Mouse (Mus musculus) spleen, adult 2 months (tissue): ENCODE measurements around the gene Rpgrip1. TPM values are rescaled to one million over a fixed set of nuclear protein-coding genes. Genes with fewer than 3 reads are reported as not detected.

ENCODE experiments used
- DNase-seq, 2 experiments: peaks; one replicate each; pipeline versions ENCODE4 v3.0.0 to v3.0.0-alpha.2; 2012 to 2021; ENCODE audit warnings: low spot score in 2 of 2, low read depth in 1 of 2
- H3K27ac ChIP-seq: fragments of 200-500 bp; 2 replicates; pipeline ENCODE4 v1.5.1; 2012; ENCODE audit warnings: low read length, inconsistent platforms; ENCODE audit not compliant: insufficient read depth
- H3K27me3 ChIP-seq: fragments of 200-500 bp; 2 replicates; pipeline ENCODE4 v1.6.1; 2012; ENCODE audit warnings: mild to moderate bottlenecking, moderate library complexity, low read length, inconsistent platforms; ENCODE audit not compliant: control insufficient read depth, insufficient read depth
- H3K36me3 ChIP-seq: fragments of 200-500 bp; 2 replicates; pipeline ENCODE4 v1.6.1; 2012; ENCODE audit warnings: mild to moderate bottlenecking, low read length, inconsistent platforms; ENCODE audit not compliant: control insufficient read depth, insufficient read depth
- H3K4me1 ChIP-seq: fragments of 200-500 bp; 2 replicates; pipeline ENCODE4 v1.6.1; 2011; ENCODE audit warnings: inconsistent platforms; ENCODE audit not compliant: control insufficient read depth, insufficient read depth, insufficient read length
- H3K4me3 ChIP-seq: fragments of 200-500 bp; 2 replicates; pipeline ENCODE4 v1.5.1; 2011; ENCODE audit warnings: mild to moderate bottlenecking, inconsistent platforms; ENCODE audit not compliant: insufficient read depth, insufficient read length; ENCODE audit errors: extremely low read depth
- CTCF ChIP-seq: fragments of 200-500 bp; IDR thresholded peaks from 2 replicates; pipeline ENCODE4 v1.5.1; 2011; ENCODE audit warnings: mild to moderate bottlenecking, inconsistent platforms; ENCODE audit not compliant: insufficient read depth, insufficient read length, insufficient replicate concordance; ENCODE audit errors: extremely low read depth
- POLR2A ChIP-seq: fragments of 200-500 bp; IDR thresholded peaks from 2 replicates; pipeline ENCODE4 v1.6.1; 2011; ENCODE audit warnings: low read depth, low read length, inconsistent platforms
- WGBS: fragments of 180-500 bp; shearing (Covaris S2); methylation state at CpG from one replicate; pipeline ENCODE4 v1.1.7; 2018; 5-methylcytosine and 5-hydroxymethylcytosine counted together
- polyA plus RNA-seq: library from polyadenylated mRNA; depleted of rRNA; stranded (reverse); fragments of >200 nt; gene quantifications from 2 replicates; pipeline ENCODE4 v1.2.3, GENCODE M21; 2012

Gene Rpgrip1
- polyA plus RNA-seq, 1 experiment, result 12.8 TPM

DNA sequence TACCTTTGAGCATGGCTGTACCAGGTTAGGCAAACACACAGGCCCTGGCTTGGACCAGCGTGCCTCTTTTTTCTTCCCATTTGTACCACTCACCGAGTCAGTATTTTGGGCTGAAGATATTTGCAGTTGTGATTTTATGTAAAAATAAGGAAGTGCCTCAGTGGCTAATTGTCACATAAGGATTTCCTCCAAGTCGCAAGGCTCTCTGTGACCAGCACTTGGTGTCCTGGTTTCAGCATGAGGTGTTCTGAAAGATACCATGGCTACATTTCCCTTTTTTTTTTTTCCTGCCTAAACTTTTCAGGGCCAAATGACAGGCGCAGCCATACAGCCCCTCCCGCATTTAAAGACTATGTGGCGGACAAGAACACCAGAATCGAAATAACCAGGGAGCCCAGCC lies 9.7 kb downstream of the Rpgrip1 start:
- DNase-seq, result no peak
- Histone ChIP-seq H3K4me1 (no peaks in the 10 kb centered on the region), H3K27me3 (no peaks in the 10 kb centered on the region), H3K27ac (no peak overlapping the region), H3K4me3 (no peak overlapping the region), H3K36me3 (no peaks in the 10 kb centered on the region)
- TF ChIP-seq POLR2A, result no peak
- TF ChIP-seq CTCF, result no peak
- WGBS, result 25% methylated on average over 7 of the region's 7 CpGs

DNA sequence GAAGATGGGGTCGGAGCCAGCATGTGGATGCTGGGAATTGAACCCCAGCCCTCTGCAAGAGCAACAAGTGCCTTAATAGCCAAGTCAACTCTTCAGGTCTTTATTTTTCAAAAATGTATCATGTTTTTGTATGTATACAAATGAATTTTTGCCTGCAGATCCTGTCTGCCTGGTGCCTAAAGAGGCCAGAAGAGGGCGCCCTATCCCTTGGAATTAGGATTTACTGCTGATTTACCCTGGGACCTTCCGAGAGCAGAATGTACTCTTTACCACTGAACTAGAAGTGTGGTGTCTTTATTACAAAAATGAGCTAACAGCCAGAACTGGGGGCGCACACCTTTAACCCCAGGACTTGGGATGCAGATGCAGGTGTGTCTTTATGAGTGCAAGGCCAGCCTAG lies 13.4 kb downstream of the Rpgrip1 start:
- no peak overlapping the region for H3K27ac ChIP-seq
- no peaks in the 10 kb centered on the region for H3K36me3 ChIP-seq
- no peaks in the 10 kb centered on the region for H3K4me1 ChIP-seq
- H3K4me3 ChIP-seq, result no peak overlapping the region
- peak; percentile 61 to 70 for DNase-seq
- TF ChIP-seq CTCF (peak; percentile 63; the same call in 1 of the 2 replicates), POLR2A (no peak)
- 23% methylated on average over 4 of the region's 4 CpGs for WGBS
- H3K27me3 ChIP-seq, result no peaks in the 10 kb centered on the region

- no peak overlapping the region for H3K4me3 ChIP-seq
- DNase-seq, result no peak
- H3K4me1 ChIP-seq, result no peaks in the 10 kb centered on the region
- TF ChIP-seq POLR2A (no peak), CTCF (no peak)
- WGBS, result 96% methylated on average over 3 of the region's 3 CpGs
- no peaks in the 10 kb centered on the region for H3K36me3 ChIP-seq
- no peak overlapping the region for H3K27ac ChIP-seq
- no peaks in the 10 kb centered on the region for H3K27me3 ChIP-seq
Measured at GRCm38 (mm10) chr14:52124636-52125035, 14.1 kb downstream of the Rpgrip1 start.

- no peak for TF ChIP-seq CTCF
- no peak for TF ChIP-seq POLR2A
- peaks cover 4% of the 10 kb centered on the region; the same call in 1 of the 2 replicates for H3K4me1 ChIP-seq
- WGBS, result 18% methylated on average over 5 of the region's 5 CpGs
- no peaks in the 10 kb centered on the region for H3K36me3 ChIP-seq
- H3K4me3 ChIP-seq, result no peak overlapping the region
- no peaks in the 10 kb centered on the region for H3K27me3 ChIP-seq
- DNase-seq, result no peak
- no peak overlapping the region for H3K27ac ChIP-seq
Measured at GRCm38 (mm10) chr14:52133584-52133983, 23.1 kb downstream of the Rpgrip1 start.

- peak; percentile 25 to 56 for DNase-seq
- Histone ChIP-seq H3K4me1 (peaks cover 6% of the 10 kb centered on the region; the same call in 1 of the 2 replicates), H3K4me3 (peak overlapping the region; percentile 64), H3K36me3 (no peaks in the 10 kb centered on the region; the same call in 1 of the 2 replicates), H3K27ac (peak overlapping the region; percentile 79), H3K27me3 (no peaks in the 10 kb centered on the region)
- TF ChIP-seq CTCF (no peak), POLR2A (no peak; the same call in 1 of the 2 replicates)
- 6% methylated on average over 19 of the region's 19 CpGs for WGBS
Measured at GRCm38 (mm10) chr14:52140577-52141444, 30.3 kb downstream of the Rpgrip1 start.

GRCm38 (mm10) chr14:52141445-52142127 lies 31.1 kb downstream of the Rpgrip1 start:
- WGBS, result 15% methylated on average over 16 of the region's 16 CpGs
- Histone ChIP-seq H3K4me1 (peaks cover 6% of the 10 kb centered on the region; the same call in 1 of the 2 replicates), H3K36me3 (no peaks in the 10 kb centered on the region; the same call in 1 of the 2 replicates), H3K27ac (peak overlapping the region; percentile 65), H3K27me3 (no peaks in the 10 kb centered on the region), H3K4me3 (peak overlapping the region; percentile 64)
- DNase-seq, result no peak
- no peak for TF ChIP-seq POLR2A
- no peak for TF ChIP-seq CTCF

GRCm38 (mm10) chr14:52144165-52144564 lies 33.7 kb downstream of the Rpgrip1 start:
- H3K4me3 ChIP-seq, result no peak overlapping the region
- no peak for TF ChIP-seq POLR2A
- TF ChIP-seq CTCF, result no peak
- H3K36me3 ChIP-seq, result no peaks in the 10 kb centered on the region; the same call in 1 of the 2 replicates
- no peak for DNase-seq
- H3K27me3 ChIP-seq, result no peaks in the 10 kb centered on the region
- H3K27ac ChIP-seq, result no peak overlapping the region
- H3K4me1 ChIP-seq, result peaks cover 6% of the 10 kb centered on the region; the same call in 1 of the 2 replicates
- WGBS, result 50% methylated on average over 4 of the region's 4 CpGs
